Mouse (Mus musculus): ENCODE measurements around the gene Foxd4. TPM values are rescaled to one million over a fixed set of nuclear protein-coding genes. Genes with fewer than 3 reads are reported as not detected.
A peak's percentile ranks its signal among the peaks of the same experiment; 100 is the strongest.

Foxd4 gene
- polyA plus RNA-seq, 1 experiment from 2014 or later = not detected

- Histone ChIP-seq H3K4me3 (ENCODE audit: low read length) (no peak overlapping the region), H3K9me3 (ENCODE audit: low read length) (no peaks in the 10 kb centered on the region), H3K27ac (ENCODE audit: low read length) (no peak overlapping the region), H3K36me3 (ENCODE audit: insufficient read depth, low read length) (no peaks in the 10 kb centered on the region), H3K27me3 (ENCODE audit: insufficient read depth, low read length) (peaks cover 73% of the 10 kb centered on the region), H3K9ac (replicated peaks; ENCODE audit: low read length) (no peak overlapping the region), H3K4me2 (replicated peaks; ENCODE audit: low read depth, low read length) (no peak overlapping the region), H3K4me1 (ENCODE audit: insufficient read depth, low read length) (peaks cover 25% of the 10 kb centered on the region)
- 7% methylated on average over 3 of the region's 3 CpGs for WGBS
- ATAC-seq (ENCODE audit: low FRiP score, low TSS enrichment) = no peak
These were observed 669 bp upstream of the Foxd4 start for GRCm38 (mm10) chr19:24901666-24902065.

GRCm38 (mm10) chr19:24899578-24900544, 1.1 kb downstream of the Foxd4 start:
- no peak overlapping the region for H3K9ac ChIP-seq (replicated peaks; ENCODE audit: low read length)
- H3K4me1 ChIP-seq (ENCODE audit: insufficient read depth, low read length) = peaks cover 25% of the 10 kb centered on the region
- peaks cover 88% of the 10 kb centered on the region for H3K27me3 ChIP-seq (ENCODE audit: insufficient read depth, low read length)
- H3K9me3 ChIP-seq (ENCODE audit: low read length) = no peaks in the 10 kb centered on the region
- peak; percentile 59; the same call in 1 of the 2 replicates for ATAC-seq (ENCODE audit: low FRiP score, low TSS enrichment)
- peak overlapping the region; percentile 66 for H3K4me2 ChIP-seq (replicated peaks; ENCODE audit: low read depth, low read length)
- WGBS = under 1% methylated on average over 84 of the region's 84 CpGs
- no peaks in the 10 kb centered on the region for H3K36me3 ChIP-seq (ENCODE audit: insufficient read depth, low read length)
- H3K27ac ChIP-seq (ENCODE audit: low read length) = no peak overlapping the region
- peak overlapping the region; percentile 44 for H3K4me3 ChIP-seq (ENCODE audit: low read length)

- 4% methylated on average over 34 of the region's 34 CpGs for WGBS
- no peak for ATAC-seq (ENCODE audit: low FRiP score, low TSS enrichment)
These were observed 2.0 kb downstream of the Foxd4 start for GRCm38 (mm10) chr19:24898737-24899577.

GRCm38 (mm10) chr19:24897896-24898736, 2.9 kb downstream of the Foxd4 start:
- ATAC-seq (ENCODE audit: low FRiP score, low TSS enrichment) = no peak
- peak overlapping the region; percentile 39; the same call in 1 of the 2 replicates for H3K4me2 ChIP-seq (replicated peaks; ENCODE audit: low read depth, low read length)
- H3K36me3 ChIP-seq (ENCODE audit: insufficient read depth, low read length) = no peaks in the 10 kb centered on the region
- WGBS = 2% methylated on average over 20 of the region's 20 CpGs
- peaks cover 25% of the 10 kb centered on the region for H3K4me1 ChIP-seq (ENCODE audit: insufficient read depth, low read length)
- no peaks in the 10 kb centered on the region for H3K9me3 ChIP-seq (ENCODE audit: low read length)
- no peak overlapping the region for H3K27ac ChIP-seq (ENCODE audit: low read length)
- no peak overlapping the region for H3K9ac ChIP-seq (replicated peaks; ENCODE audit: low read length)
- peaks cover 82% of the 10 kb centered on the region for H3K27me3 ChIP-seq (ENCODE audit: insufficient read depth, low read length)
- peak overlapping the region; percentile 24; the same call in 1 of the 2 replicates for H3K4me3 ChIP-seq (ENCODE audit: low read length)

More at GRCm38 (mm10) chr19:24898737-24899577, 2.0 kb downstream of the Foxd4 start:
- no peak overlapping the region for H3K27ac ChIP-seq (ENCODE audit: low read length)
- no peak overlapping the region for H3K4me2 ChIP-seq (replicated peaks; ENCODE audit: low read depth, low read length)
- no peaks in the 10 kb centered on the region for H3K36me3 ChIP-seq (ENCODE audit: insufficient read depth, low read length)
- no peak overlapping the region for H3K9ac ChIP-seq (replicated peaks; ENCODE audit: low read length)
- peaks cover 25% of the 10 kb centered on the region for H3K4me1 ChIP-seq (ENCODE audit: insufficient read depth, low read length)
- peaks cover 83% of the 10 kb centered on the region for H3K27me3 ChIP-seq (ENCODE audit: insufficient read depth, low read length)
- H3K4me3 ChIP-seq (ENCODE audit: low read length) = peak overlapping the region; percentile 44
- no peaks in the 10 kb centered on the region for H3K9me3 ChIP-seq (ENCODE audit: low read length)

- no peak overlapping the region for H3K27ac ChIP-seq (ENCODE audit: low read length)
- H3K9me3 ChIP-seq (ENCODE audit: low read length) = no peaks in the 10 kb centered on the region
- no peaks in the 10 kb centered on the region for H3K36me3 ChIP-seq (ENCODE audit: insufficient read depth, low read length)
- ATAC-seq (ENCODE audit: low FRiP score, low TSS enrichment) = no peak
- WGBS = under 1% methylated on average over 56 of the region's 57 CpGs
- peak overlapping the region; percentile 24 for H3K4me3 ChIP-seq (ENCODE audit: low read length)
- peaks cover 25% of the 10 kb centered on the region for H3K4me1 ChIP-seq (ENCODE audit: insufficient read depth, low read length)
- H3K9ac ChIP-seq (replicated peaks; ENCODE audit: low read length) = no peak overlapping the region
- H3K27me3 ChIP-seq (ENCODE audit: insufficient read depth, low read length) = peaks cover 75% of the 10 kb centered on the region
- H3K4me2 ChIP-seq (replicated peaks; ENCODE audit: low read depth, low read length) = peak overlapping the region; percentile 39
These were observed 3.7 kb downstream of the Foxd4 start for GRCm38 (mm10) chr19:24897006-24897895.

GRCm38 (mm10) chr19:24896536-24896935, 4.5 kb downstream of the Foxd4 start:
- 16% methylated on average over 4 of the region's 4 CpGs for WGBS
- Histone ChIP-seq H3K27ac (ENCODE audit: low read length) (no peak overlapping the region), H3K4me2 (replicated peaks; ENCODE audit: low read depth, low read length) (no peak overlapping the region), H3K27me3 (ENCODE audit: insufficient read depth, low read length) (peaks cover 68% of the 10 kb centered on the region), H3K9ac (replicated peaks; ENCODE audit: low read length) (no peak overlapping the region), H3K4me1 (ENCODE audit: insufficient read depth, low read length) (peaks cover 25% of the 10 kb centered on the region), H3K4me3 (ENCODE audit: low read length) (no peak overlapping the region), H3K36me3 (ENCODE audit: insufficient read depth, low read length) (no peaks in the 10 kb centered on the region), H3K9me3 (ENCODE audit: low read length) (no peaks in the 10 kb centered on the region)
- ATAC-seq (ENCODE audit: low FRiP score, low TSS enrichment) = no peak

GRCm38 (mm10) chr19:24886888-24887287, 14.1 kb downstream of the Foxd4 start:
- Histone ChIP-seq H3K4me3 (ENCODE audit: low read length) (no peak overlapping the region), H3K9ac (replicated peaks; ENCODE audit: low read length) (no peak overlapping the region), H3K27me3 (ENCODE audit: insufficient read depth, low read length) (no peaks in the 10 kb centered on the region; the same call in 1 of the 2 replicates), H3K4me2 (replicated peaks; ENCODE audit: low read depth, low read length) (no peak overlapping the region), H3K36me3 (ENCODE audit: insufficient read depth, low read length) (no peaks in the 10 kb centered on the region), H3K9me3 (ENCODE audit: low read length) (no peaks in the 10 kb centered on the region), H3K4me1 (ENCODE audit: insufficient read depth, low read length) (no peaks in the 10 kb centered on the region), H3K27ac (ENCODE audit: low read length) (no peak overlapping the region)
- 70% methylated on average over 3 of the region's 3 CpGs for WGBS
- no peak for ATAC-seq (ENCODE audit: low FRiP score, low TSS enrichment)

GRCm38 (mm10) chr19:24885504-24885903, 15.5 kb downstream of the Foxd4 start:
- Histone ChIP-seq H3K4me1 (ENCODE audit: insufficient read depth, low read length) (no peaks in the 10 kb centered on the region), H3K9ac (replicated peaks; ENCODE audit: low read length) (no peak overlapping the region), H3K27ac (ENCODE audit: low read length) (no peak overlapping the region), H3K9me3 (ENCODE audit: low read length) (no peaks in the 10 kb centered on the region), H3K36me3 (ENCODE audit: insufficient read depth, low read length) (no peaks in the 10 kb centered on the region), H3K4me3 (ENCODE audit: low read length) (no peak overlapping the region), H3K27me3 (ENCODE audit: insufficient read depth, low read length) (no peaks in the 10 kb centered on the region; the same call in 1 of the 2 replicates), H3K4me2 (replicated peaks; ENCODE audit: low read depth, low read length) (no peak overlapping the region)
- WGBS = 8% methylated on average over 5 of the region's 5 CpGs
- ATAC-seq (ENCODE audit: low FRiP score, low TSS enrichment) = peak; percentile 37; the same call in 1 of the 2 replicates
